Mouse (Mus musculus) kidney, embryonic 14.5 days (tissue): ENCODE data around the gene Pde3b. TPM values are rescaled to one million over a fixed set of nuclear protein-coding genes. Genes with fewer than 3 reads are reported as not detected.
A peak's percentile ranks its signal among the peaks of the same experiment; 100 is the strongest.

Experiments
- ATAC-seq: fragments of 200-750 bp; cut with Nextera tagmentation; 2 replicates; pipeline ENCODE4 v1.8.0; 2017; ENCODE audit warnings: moderate number of reproducible peaks, mild to moderate bottlenecking, moderate TSS enrichment, moderate library complexity; ENCODE audit not compliant: low FRiP score, low TSS enrichment
- H3K27ac ChIP-seq: fragments of 300-500 bp; sonication (generic); 2 replicates; pipeline ENCODE4 v1.5.1; 2014; ENCODE audit warnings: low read depth, mild to moderate bottlenecking, low read length, moderate library complexity, mixed read lengths
- H3K27me3 ChIP-seq: fragments of 300-500 bp; sonication (generic); 2 replicates; pipeline ENCODE4 v1.6.1; 2014; ENCODE audit warnings: mild to moderate bottlenecking, low read length; ENCODE audit not compliant: control insufficient read depth, insufficient read depth
- H3K36me3 ChIP-seq: fragments of 300-500 bp; sonication (generic); 2 replicates; pipeline ENCODE4 v1.6.1; 2014; ENCODE audit warnings: low read length, mixed read lengths; ENCODE audit not compliant: control insufficient read depth, insufficient read depth
- H3K4me1 ChIP-seq: fragments of 300-500 bp; sonication (generic); 2 replicates; pipeline ENCODE4 v1.6.1; 2014; ENCODE audit warnings: low read length, mixed read lengths; ENCODE audit not compliant: control insufficient read depth, insufficient read depth
- H3K4me2 ChIP-seq: fragments of 300-500 bp; sonication (generic); replicated peaks from 2 replicates; pipeline ENCODE4 v1.6.1; 2014; ENCODE audit warnings: low read depth, mild to moderate bottlenecking, low read length
- H3K4me3 ChIP-seq: fragments of 300-500 bp; sonication (generic); 2 replicates; pipeline ENCODE4 v1.5.1; 2014; ENCODE audit warnings: mild to moderate bottlenecking, low read length
- H3K9ac ChIP-seq: fragments of 300-500 bp; sonication (generic); 2 replicates; pipeline ENCODE4 v1.6.1; 2014; ENCODE audit warnings: low read depth, mild to moderate bottlenecking, low read length, moderate library complexity
- H3K9me3 ChIP-seq: fragments of 300-500 bp; sonication (generic); 2 replicates; pipeline ENCODE4 v1.6.1; 2016; ENCODE audit warnings: low read length; ENCODE audit not compliant: control insufficient read depth
- WGBS: fragments of 180-500 bp; shearing (Covaris S2); extraction: QIAGEN DNeasy Blood & Tissue Kit; methylation state at CpG from one replicate; pipeline ENCODE4 v1.1.7; 2014; 5-methylcytosine and 5-hydroxymethylcytosine counted together
- polyA plus RNA-seq: library from polyadenylated mRNA; unstranded; fragments of >200 nt; fragmentation: Nextera tagmentation; extraction: Ambion mirVana; gene quantifications from 2 replicates; pipeline ENCODE4 v1.2.1, GENCODE M21; 2014

Pde3b gene
- polyA plus RNA-seq, 1 experiment from 2014 or later, result 10.4 TPM

DNA sequence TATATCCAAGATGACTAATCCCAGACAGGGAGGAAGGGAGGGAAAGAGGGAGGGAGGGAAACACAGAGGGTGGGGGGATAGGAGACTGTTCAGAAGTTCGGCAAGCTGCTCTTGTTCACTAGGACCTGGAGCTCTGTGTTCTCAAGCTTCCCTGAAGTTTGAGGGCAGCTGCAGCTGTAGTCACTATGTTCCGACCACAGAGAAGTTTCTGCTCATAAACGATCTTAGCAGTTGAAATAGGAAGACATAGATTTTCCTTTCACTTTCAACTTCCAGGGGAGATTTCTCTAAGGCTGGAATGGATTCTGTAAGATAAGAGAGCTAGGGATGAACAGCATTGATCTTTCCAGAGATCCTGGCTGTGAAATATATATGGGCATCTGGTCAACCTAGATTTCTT is 161.8 kb downstream of the Pde3b start:
- Histone ChIP-seq H3K4me3 (no peak overlapping the region), H3K36me3 (no peaks in the 10 kb centered on the region), H3K9me3 (no peaks in the 10 kb centered on the region), H3K27me3 (no peaks in the 10 kb centered on the region), H3K4me2 (no peak overlapping the region), H3K4me1 (0 out of 2 replicates have a peak, but pooled peaks cover 3% of the 10 kb centered on the region), H3K9ac (no peak overlapping the region), H3K27ac (no peak overlapping the region)
- WGBS, result 75% methylated on average over 3 of the region's 3 CpGs
- no peak for ATAC-seq

DNA sequence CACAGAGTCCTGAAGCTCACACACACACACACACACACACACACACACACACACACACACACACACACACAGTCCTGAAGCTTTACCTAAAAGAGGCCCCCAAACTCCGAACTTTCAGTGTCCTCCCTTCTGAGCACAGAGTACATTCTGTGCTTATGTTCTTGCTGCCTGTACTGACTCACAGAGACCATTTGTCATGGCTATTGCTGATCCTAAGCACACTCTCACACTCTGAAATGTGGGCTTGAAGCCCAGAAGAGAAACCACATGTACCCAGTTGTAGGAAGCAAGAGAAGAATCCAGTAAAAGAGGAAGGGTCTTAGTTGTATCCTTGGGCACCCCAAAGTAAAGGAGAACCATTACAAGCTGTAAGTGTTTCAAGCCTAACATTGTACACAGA is 162.6 kb downstream of the Pde3b start:
- WGBS, result 81% methylated on average over 1 of the region's 1 CpGs
- H3K4me3 ChIP-seq, result no peak overlapping the region

DNA sequence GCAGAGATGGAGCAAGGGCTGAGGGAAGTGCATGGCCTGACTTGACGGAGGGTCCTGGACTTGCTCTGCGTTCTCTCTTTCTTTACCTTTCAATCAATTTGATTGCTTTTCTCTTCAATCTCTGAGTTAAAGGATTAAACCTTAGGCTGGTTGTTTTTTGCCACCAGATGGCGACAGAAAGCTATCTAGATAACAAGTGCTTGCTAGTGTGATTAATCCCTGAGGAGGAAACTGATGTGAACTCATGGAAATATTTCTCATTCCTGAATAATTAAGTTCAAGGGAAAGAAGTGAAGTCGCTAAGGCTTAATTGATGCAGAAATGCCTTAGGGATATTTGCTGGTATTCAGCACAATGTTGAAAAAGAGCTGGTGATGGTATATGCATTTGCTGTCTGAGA is 165.3 kb downstream of the Pde3b start:
- whole genome bisulfite sequencing, result 4% methylated on average over 4 of the region's 4 CpGs
- Histone ChIP-seq H3K4me3 (no peak overlapping the region), H3K36me3 (no peaks in the 10 kb centered on the region), H3K4me2 (no peak overlapping the region), H3K27me3 (no peaks in the 10 kb centered on the region), H3K9ac (no peak overlapping the region), H3K27ac (no peak overlapping the region), H3K4me1 (0 out of 2 replicates have a peak, but pooled peaks cover 3% of the 10 kb centered on the region), H3K9me3 (no peaks in the 10 kb centered on the region)
- ATAC-seq, result 0 out of 2 replicates have a peak, but pooled peaks have one; percentile 24

More for the DNA sequence above, 162.6 kb downstream of the Pde3b start:
- ATAC-seq, result no peak
- no peak overlapping the region for H3K9ac ChIP-seq
- H3K9me3 ChIP-seq, result no peaks in the 10 kb centered on the region
- H3K4me2 ChIP-seq, result no peak overlapping the region
- H3K36me3 ChIP-seq, result no peaks in the 10 kb centered on the region
- H3K27ac ChIP-seq, result no peak overlapping the region
- H3K27me3 ChIP-seq, result no peaks in the 10 kb centered on the region
- H3K4me1 ChIP-seq, result 0 out of 2 replicates have a peak, but pooled peaks cover 3% of the 10 kb centered on the region

DNA sequence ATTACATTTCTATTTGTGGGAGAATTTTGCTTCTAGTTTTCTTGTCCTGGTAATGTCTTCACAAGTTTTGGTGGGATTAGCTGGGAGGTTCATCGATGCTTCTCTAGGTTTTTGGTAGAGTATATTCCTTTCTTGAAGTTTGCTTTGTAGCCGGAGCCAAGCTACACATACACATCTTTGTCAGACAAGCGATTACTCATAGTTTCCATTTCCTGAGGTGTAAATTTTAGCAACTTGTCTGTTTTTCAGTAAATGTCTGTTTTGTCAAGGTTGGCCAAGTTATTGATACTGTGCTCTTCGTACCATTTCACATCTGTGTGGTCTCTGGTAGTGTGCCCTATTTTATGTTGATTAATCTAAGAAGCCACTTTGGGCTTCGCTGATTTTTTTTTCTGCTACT is 166.1 kb downstream of the Pde3b start:
- WGBS, result 73% methylated on average over 5 of the region's 5 CpGs
- 0 out of 2 replicates have a peak, but pooled peaks cover 3% of the 10 kb centered on the region for H3K4me1 ChIP-seq
- H3K36me3 ChIP-seq, result no peaks in the 10 kb centered on the region
- H3K9ac ChIP-seq, result no peak overlapping the region
- no peak overlapping the region for H3K4me3 ChIP-seq
- no peak overlapping the region for H3K4me2 ChIP-seq
- ATAC-seq, result no peak
- H3K27ac ChIP-seq, result no peak overlapping the region
- H3K9me3 ChIP-seq, result no peaks in the 10 kb centered on the region
- H3K27me3 ChIP-seq, result no peaks in the 10 kb centered on the region

DNA sequence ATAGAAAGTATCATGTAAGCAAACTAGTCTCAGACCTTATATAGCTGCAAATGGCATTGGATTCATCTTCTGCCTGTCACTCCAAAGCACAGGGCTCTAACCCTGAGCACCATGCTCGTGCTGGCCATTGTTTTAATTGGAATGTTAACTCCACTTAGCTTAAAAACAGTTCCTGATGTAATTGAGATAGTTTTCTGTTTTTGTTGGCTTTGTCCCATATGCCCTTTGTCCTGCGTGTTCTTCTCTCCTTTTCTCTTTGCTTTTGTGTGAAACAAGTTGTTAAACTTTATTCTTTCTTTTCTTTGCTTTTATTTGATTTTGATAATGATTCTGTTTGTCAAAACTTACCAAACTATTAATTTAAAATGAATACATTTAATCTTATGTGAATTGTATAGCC is 167.4 kb downstream of the Pde3b start:
- 39% methylated on average over 2 of the region's 2 CpGs for WGBS
- Histone ChIP-seq H3K9me3 (no peaks in the 10 kb centered on the region), H3K27ac (no peak overlapping the region), H3K4me1 (0 out of 2 replicates have a peak, but pooled peaks cover 3% of the 10 kb centered on the region), H3K4me2 (no peak overlapping the region), H3K27me3 (no peaks in the 10 kb centered on the region), H3K36me3 (no peaks in the 10 kb centered on the region), H3K4me3 (no peak overlapping the region), H3K9ac (no peak overlapping the region)
- ATAC-seq, result no peak

Other genes with a start within 250 kb of the Pde3b start
- 104 and 136 TPM in 2 replicates for gene Copb1, start 160.6 kb upstream of the Pde3b start, polyA plus RNA-seq
- gene Psma1, start 139.2 kb upstream of the Pde3b start, polyA plus RNA-seq, result 466 and 570 TPM in 2 replicates
- gene Cyp2r1, start 147.7 kb downstream of the Pde3b start, polyA plus RNA-seq, result 1.9 and 2.1 TPM in 2 replicates
- gene Calca, start 221.1 kb downstream of the Pde3b start, polyA plus RNA-seq, result 0.31 and 1.5 TPM in 2 replicates